Mouse (Mus musculus) erythroid progenitor cell, adult 5-6 weeks (primary cell): ENCODE results near the gene Lair1. TPM values are rescaled to one million over a fixed set of nuclear protein-coding genes. Genes with fewer than 3 reads are reported as not detected.
A peak's percentile ranks its signal among the peaks of the same experiment; 100 is the strongest.
"Not testable (repeated sequence)": the region's sequence is repeated elsewhere in the genome, so short reads cannot be mapped to it uniquely, and the experiment has no call there.

ENCODE experiments used
- ATAC-seq: replicated peaks from 2 replicates; pipeline ENCODE4 v1.8.0; 2016; ENCODE audit warnings: moderate number of reproducible peaks, mild to moderate bottlenecking, moderate TSS enrichment, inconsistent platforms; ENCODE audit not compliant: poor library complexity, low FRiP score, severe bottlenecking
- total RNA-seq, 2 experiments: library from RNA; stranded (forward) in 1 of 2; stranded (reverse) in 1 of 2; fragments of 150-400 nt in 1 of 2; fragments of 186-747, 209-891 nt in 1 of 2; gene quantifications; 2 replicates each; pipeline versions ENCODE4 v1.2.3 to v1.2.4; 2015 to 2017; ENCODE audit warnings: low replicate concordance in 2 of 2

Lair1 gene
- total RNA-seq (2015; ENCODE audit: low replicate concordance) (10.5 and 12.6 TPM in 2 replicates), total RNA-seq (2017; ENCODE audit: low replicate concordance) (10.3 and 11.6 TPM in 2 replicates)

DNA sequence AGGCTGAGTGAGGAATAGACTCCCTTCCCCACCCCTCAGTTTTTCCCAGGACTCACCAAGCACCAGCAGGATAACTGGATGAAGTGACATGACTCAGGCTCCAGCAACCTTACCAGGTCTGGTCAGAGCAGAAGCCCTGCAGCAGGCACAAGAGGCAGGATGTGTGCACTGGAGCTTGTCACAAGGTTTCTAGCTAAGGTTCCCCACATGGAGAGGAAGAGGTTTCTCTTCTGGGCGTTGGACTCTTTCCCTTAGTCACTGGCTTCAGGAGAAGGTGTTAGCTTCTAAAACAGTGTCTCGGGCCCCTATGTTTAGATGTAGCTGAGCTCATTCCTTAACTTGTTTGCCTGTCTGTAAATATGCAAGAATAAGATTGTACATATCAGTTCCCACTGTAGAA, at the start of gene Lair1:
Gene Lair1, minus strand, starts transcription at position 192 of the 400 bp plus-strand sequence.
- peak; percentile 46; the same call in 1 of the 2 replicates for ATAC-seq

DNA sequence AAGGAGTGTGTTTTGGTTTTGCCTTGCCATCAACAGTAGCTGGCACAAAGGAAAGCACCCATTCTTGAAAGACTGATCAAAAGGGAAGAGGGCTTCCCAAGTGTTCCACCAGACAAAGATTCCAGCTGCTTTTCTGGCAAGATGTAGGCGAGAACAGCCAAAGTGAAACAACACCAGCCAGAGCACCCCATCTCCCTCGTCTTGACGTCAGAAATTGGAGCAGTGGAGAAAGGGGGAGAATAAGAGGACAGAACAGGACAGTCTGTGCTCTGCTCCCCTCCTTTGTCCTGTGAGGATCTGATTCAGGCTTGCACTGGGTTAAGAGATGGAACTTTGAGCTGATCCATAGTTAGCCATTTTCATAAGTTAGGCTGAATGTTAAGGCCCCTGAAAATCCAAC, 48.8 kb upstream of the Lair1 start:
- no peak for ATAC-seq

DNA sequence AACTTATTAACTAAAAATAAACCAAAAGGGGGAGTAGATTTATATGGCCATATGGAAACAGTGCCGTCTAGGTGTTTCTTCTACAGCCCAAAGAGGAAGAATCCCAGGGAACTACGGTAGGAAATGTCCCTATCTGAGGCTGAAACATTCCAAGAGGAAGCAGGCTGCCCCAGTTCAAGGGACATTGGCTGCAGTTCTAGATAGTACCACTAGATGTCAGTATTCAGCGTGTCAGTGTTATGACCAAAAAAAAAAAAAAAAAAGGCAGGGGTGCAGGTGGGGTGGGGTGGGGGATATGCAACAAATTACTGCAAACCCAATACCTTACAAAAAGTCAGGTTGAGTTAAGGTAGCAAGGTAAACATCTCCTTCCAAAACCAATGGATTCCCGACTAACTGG, 40.4 kb upstream of the Lair1 start:
- ATAC-seq = 0 out of 2 replicates have a peak, but pooled peaks have one; percentile 34

GRCm38 (mm10) chr7:4101144-4101543, 38.1 kb upstream of the Lair1 start:
- no peak for ATAC-seq

GRCm38 (mm10) chr7:4098832-4099231, 35.8 kb upstream of the Lair1 start:
- no peak for ATAC-seq

DNA sequence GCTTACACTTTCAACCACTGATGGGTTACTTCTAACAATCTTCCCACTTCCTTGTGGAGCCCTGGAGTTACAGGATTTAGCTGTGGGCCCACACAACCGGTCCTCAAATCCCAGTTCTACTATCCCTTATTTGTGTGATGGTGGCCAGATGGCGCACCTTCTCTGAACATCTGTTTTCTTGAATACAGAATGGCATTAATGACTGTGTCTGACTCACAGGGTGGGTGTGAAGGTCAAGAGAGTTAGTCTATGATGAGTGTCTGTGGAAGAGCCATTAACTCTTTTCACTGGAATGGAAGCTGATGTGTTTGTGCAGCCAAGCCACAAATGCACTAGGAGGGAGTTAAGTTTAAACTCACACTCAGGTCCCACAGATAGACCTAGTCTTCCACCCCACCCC, 35.3 kb upstream of the Lair1 start:
- no peak for ATAC-seq

DNA sequence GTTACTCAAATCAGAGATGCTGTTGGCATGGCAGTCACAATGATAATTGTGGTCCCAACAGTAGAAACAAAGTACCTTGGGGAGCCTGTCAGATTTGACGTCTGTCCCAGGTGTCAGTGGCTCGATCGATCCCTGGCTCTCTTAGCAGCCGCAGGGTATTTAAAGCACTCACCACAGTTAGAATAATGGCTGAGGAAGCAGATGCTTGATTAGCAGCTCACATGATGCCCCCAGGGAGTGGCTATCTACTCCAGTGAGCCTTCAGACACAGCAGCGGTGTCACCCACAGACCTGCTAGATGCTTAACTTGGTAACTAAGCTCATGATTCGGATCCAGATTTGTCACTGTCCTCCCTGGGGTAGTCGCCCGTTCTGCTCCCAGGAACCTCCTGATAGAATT, 28.2 kb upstream of the Lair1 start:
- no peak for ATAC-seq

- no peak for ATAC-seq
These were observed 25.7 kb upstream of the Lair1 start for GRCm38 (mm10) chr7:4088679-4089078.

DNA sequence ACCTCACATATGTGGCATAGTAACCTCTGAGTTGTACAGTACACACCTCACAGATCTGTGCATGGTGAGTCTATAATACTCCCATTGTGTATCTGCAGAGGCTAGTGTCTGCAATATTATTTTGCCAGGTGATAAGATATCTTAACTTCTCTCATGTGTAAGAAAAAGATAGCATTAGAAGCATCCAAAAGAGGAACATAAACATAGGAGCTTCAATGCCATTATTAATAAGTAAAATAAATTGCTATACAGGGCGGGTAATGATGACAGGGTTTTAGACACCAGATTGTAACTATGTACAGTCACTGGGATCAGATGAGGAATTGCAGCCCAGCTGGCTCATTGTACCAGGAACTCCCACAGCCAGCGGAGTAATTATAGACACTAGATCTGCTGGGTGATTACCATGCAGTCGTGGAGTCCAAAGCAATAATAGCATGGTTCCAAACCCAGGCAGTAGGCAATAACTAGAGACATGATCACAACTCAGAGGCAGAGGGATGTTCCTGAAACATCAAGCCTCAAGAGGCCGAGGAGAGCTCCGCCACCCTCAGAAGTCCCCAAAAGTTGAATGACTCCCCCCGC, 25.0 kb upstream of the Lair1 start:
- ATAC-seq = no peak

GRCm38 (mm10) chr7:4087238-4087895, 24.4 kb upstream of the Lair1 start:
- ATAC-seq = no peak

DNA sequence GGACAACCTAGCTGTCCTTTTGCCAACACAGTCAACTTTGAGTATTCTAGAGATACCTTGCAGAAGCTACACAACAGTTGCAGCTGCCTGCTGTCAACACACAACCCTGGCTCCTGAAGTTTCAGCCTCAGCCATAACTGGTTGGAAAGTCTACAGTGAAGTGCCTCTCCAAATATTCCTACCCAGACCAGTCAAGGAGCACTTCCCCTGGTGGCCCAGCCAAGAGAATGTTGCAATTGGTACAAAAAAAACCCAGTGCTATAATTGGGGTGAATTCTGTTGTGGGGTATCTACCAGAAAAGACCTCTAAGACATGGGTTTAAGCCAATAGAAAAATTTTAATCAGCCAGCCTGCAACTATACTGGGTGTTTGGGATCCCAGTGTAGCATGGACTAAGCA, 22.6 kb upstream of the Lair1 start:
- ATAC-seq = no peak

DNA sequence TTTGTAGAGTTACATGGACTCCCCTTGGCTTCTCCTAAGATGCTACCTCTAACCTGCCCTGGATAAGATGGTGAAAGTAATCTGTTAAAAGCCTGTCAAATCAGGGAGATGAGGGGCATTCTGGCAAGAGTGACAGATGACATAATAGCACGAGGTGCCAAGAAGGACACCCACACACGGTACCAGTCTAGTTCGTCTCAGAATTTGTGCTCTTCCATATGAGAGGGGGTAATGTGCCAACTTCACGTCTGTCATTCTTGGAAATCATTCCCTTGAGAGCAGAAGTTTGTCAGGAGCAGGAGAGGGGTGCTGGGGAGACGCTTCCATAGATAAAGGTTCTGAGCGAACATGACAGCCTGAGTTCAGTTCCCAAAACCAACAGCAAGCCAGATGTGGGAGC, 21.2 kb upstream of the Lair1 start:
- ATAC-seq = no peak

- peak; percentile 49; the same call in 1 of the 2 replicates for ATAC-seq
These were observed 19.8 kb upstream of the Lair1 start for GRCm38 (mm10) chr7:4082804-4083203.

DNA sequence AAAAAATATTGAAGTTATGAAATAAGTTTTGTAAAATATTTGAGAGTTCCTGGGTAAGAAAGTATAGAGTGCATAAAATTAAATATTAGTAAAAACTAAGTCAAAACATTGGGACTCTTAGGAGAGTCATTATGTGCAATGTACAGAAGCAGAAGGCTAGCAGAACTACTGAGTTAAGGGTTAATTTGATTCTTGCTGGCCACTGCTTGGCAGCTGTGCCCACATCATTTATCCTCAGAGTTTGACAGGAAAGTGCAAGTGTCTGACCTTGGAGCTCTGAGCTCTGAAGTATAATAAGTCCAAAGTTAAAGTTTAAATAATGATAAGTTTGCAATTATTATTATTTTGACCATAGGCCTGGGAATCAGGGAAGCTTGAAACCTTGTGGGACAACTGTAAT, 18.7 kb upstream of the Lair1 start:
- no peak for ATAC-seq

GRCm38 (mm10) chr7:4080552-4080951, 17.5 kb upstream of the Lair1 start:
- no peak for ATAC-seq

GRCm38 (mm10) chr7:4079511-4079910, 16.5 kb upstream of the Lair1 start:
- ATAC-seq = no peak

- no peak for ATAC-seq
These were observed 10.1 kb upstream of the Lair1 start for GRCm38 (mm10) chr7:4073144-4073543.

- no peak for ATAC-seq
These were observed 8.1 kb upstream of the Lair1 start for GRCm38 (mm10) chr7:4071066-4071465.

DNA sequence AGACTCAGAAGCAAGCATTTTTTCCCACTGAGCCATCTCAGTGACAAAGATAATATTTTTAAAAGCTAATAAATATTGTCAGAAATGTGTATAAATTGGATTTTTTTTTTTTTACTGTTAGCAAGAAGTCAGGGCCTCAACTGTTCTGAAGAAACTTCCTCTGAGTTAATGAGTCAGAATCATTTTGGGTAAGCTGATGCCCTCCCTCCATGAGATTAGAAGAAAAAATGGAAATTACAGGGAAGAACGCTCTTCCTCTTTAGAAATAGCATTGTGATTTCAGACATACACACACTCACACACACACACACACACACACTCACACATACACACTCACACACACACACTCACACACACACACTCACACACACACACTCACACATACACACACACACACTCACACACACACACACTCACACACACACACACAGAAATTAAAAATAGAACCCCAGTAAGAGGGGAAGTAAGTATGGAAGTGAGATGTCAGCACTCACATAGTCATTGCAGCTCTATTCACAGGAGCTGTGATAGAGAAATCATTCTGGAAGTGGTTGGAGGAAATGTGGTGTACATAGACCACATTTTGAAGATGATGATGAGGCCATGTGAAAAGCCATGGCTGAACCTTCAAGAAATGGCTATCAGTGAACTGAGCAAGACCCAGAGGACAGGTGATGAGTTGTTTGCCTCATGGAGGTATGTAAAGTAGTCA, 866 bp upstream of the Lair1 start:
- no peak for ATAC-seq

GRCm38 (mm10) chr7:4060602-4061188, 2.3 kb downstream of the Lair1 start:
- ATAC-seq = not testable (repeated sequence)
